Mouse (Mus musculus): Measurements from ENCODE around the gene Dhdh. TPM values are rescaled to one million over a fixed set of nuclear protein-coding genes. Genes with fewer than 3 reads are reported as not detected.
"Not testable (repeated sequence)": the region's sequence is repeated elsewhere in the genome, so short reads cannot be mapped to it uniquely, and the experiment has no call there.

Dhdh gene
- total and polyA plus RNA-seq, 2 experiments from 2014 or later, result 4.7 to 6.2 TPM

- H3K4me2 ChIP-seq (ENCODE audit: low read depth, low read length), result no peak overlapping the region
- no peak for TF ChIP-seq CTCF (IDR thresholded peaks at IDR 0.05; ENCODE audit: low read depth)
- no peak overlapping the region for H3K4me3 ChIP-seq (ENCODE audit: low read length)
- DNase-seq (ENCODE audit: low spot score) (no peak), ATAC-seq (no peak)
- H3K9me3 ChIP-seq (ENCODE audit: low read length), result no peaks in the 10 kb centered on the region
- H3K27me3 ChIP-seq (ENCODE audit: insufficient read depth, low read length), result no peaks in the 10 kb centered on the region
- peaks cover 13% of the 10 kb centered on the region for H3K36me3 ChIP-seq (ENCODE audit: insufficient read depth, low read length)
- WGBS, result 86% methylated on average over 4 of the region's 4 CpGs
- H3K9ac ChIP-seq (replicated peaks; ENCODE audit: low read length), result no peak overlapping the region
- H3K27ac ChIP-seq, result peak overlapping the region; percentile 38; the same call in 1 of the 2 replicates
- H3K4me1 ChIP-seq (ENCODE audit: insufficient read depth, low read length), result peaks cover 26% of the 10 kb centered on the region
Observed at GRCm38 (mm10) chr7:45461781-45462180, 26.8 kb downstream of the Dhdh start.

GRCm38 (mm10) chr7:45461326-45461725, 27.3 kb downstream of the Dhdh start:
- Histone ChIP-seq H3K27me3 (ENCODE audit: insufficient read depth, low read length) (no peaks in the 10 kb centered on the region), H3K4me3 (ENCODE audit: low read length) (no peak overlapping the region), H3K9me3 (ENCODE audit: low read length) (no peaks in the 10 kb centered on the region), H3K4me2 (ENCODE audit: low read depth, low read length) (no peak overlapping the region), H3K36me3 (ENCODE audit: insufficient read depth, low read length) (peaks cover 13% of the 10 kb centered on the region), H3K9ac (replicated peaks; ENCODE audit: low read length) (no peak overlapping the region), H3K27ac (peak overlapping the region; percentile 87), H3K4me1 (ENCODE audit: insufficient read depth, low read length) (peaks cover 27% of the 10 kb centered on the region)
- no peak for ATAC-seq
- TF ChIP-seq CTCF (IDR thresholded peaks at IDR 0.05; ENCODE audit: low read depth), result no peak
- 55% methylated on average over 4 of the region's 5 CpGs for WGBS
- peak; percentile 14 for DNase-seq (ENCODE audit: low spot score)

- Histone ChIP-seq H3K27ac (peak overlapping the region; percentile 87), H3K27me3 (ENCODE audit: insufficient read depth, low read length) (no peaks in the 10 kb centered on the region), H3K9ac (replicated peaks; ENCODE audit: low read length) (no peak overlapping the region), H3K36me3 (ENCODE audit: insufficient read depth, low read length) (peaks cover 13% of the 10 kb centered on the region), H3K4me3 (ENCODE audit: low read length) (no peak overlapping the region), H3K4me2 (ENCODE audit: low read depth, low read length) (no peak overlapping the region), H3K4me1 (ENCODE audit: insufficient read depth, low read length) (peaks cover 24% of the 10 kb centered on the region), H3K9me3 (ENCODE audit: low read length) (no peaks in the 10 kb centered on the region)
- no peak for TF ChIP-seq CTCF (IDR thresholded peaks at IDR 0.05; ENCODE audit: low read depth)
- no peak for ATAC-seq
- DNase-seq (ENCODE audit: low spot score), result peak; percentile 74
- WGBS, result 21% methylated on average over 13 of the region's 13 CpGs
Observed at GRCm38 (mm10) chr7:45460860-45461314, 27.7 kb downstream of the Dhdh start.

- no peak for TF ChIP-seq CTCF (IDR thresholded peaks at IDR 0.05; ENCODE audit: low read depth)
- ATAC-seq (no peak), DNase-seq (ENCODE audit: low spot score) (peak; percentile 9)
- peak overlapping the region; percentile 41; the same call in 1 of the 2 replicates for H3K9ac ChIP-seq (replicated peaks; ENCODE audit: low read length)
- H3K4me3 ChIP-seq (ENCODE audit: low read length), result peak overlapping the region; percentile 50
- no peaks in the 10 kb centered on the region for H3K27me3 ChIP-seq (ENCODE audit: insufficient read depth, low read length)
- peak overlapping the region; percentile 54 for H3K4me2 ChIP-seq (ENCODE audit: low read depth, low read length)
- H3K9me3 ChIP-seq (ENCODE audit: low read length), result no peaks in the 10 kb centered on the region
- peaks cover 19% of the 10 kb centered on the region for H3K4me1 ChIP-seq (ENCODE audit: insufficient read depth, low read length)
- peak overlapping the region; percentile 87 for H3K27ac ChIP-seq
- peaks cover 17% of the 10 kb centered on the region for H3K36me3 ChIP-seq (ENCODE audit: insufficient read depth, low read length)
- WGBS, result 67% methylated on average over 7 of the region's 7 CpGs
Observed at GRCm38 (mm10) chr7:45460377-45460776, 28.2 kb downstream of the Dhdh start.

GRCm38 (mm10) chr7:45459564-45460140, 29.0 kb downstream of the Dhdh start, which contains the start of gene Ftl1:
Gene Ftl1 (minus strand): TSS chr7:45459884.
- not testable (repeated sequence) for H3K27me3 ChIP-seq (ENCODE audit: insufficient read depth, low read length); H3K9me3 ChIP-seq (ENCODE audit: low read length)
- peak within 1 kb of the TSS; percentile 94 for H3K27ac ChIP-seq
- H3K4me2 ChIP-seq (ENCODE audit: low read depth, low read length), result peak within 1 kb of the TSS; percentile 62
- 1% methylated on average over 29 of the region's 37 CpGs for WGBS
- H3K36me3 ChIP-seq (ENCODE audit: insufficient read depth, low read length), result peaks cover 23% of the 10 kb centered on the region
- peak within 1 kb of the TSS; percentile 67 for H3K9ac ChIP-seq (replicated peaks; ENCODE audit: low read length)
- DNase-seq (ENCODE audit: low spot score), result peak; percentile 99
- H3K4me3 ChIP-seq (ENCODE audit: low read length), result peak within 1 kb of the TSS; percentile 50
- H3K4me1 ChIP-seq (ENCODE audit: insufficient read depth, low read length), result peaks cover 18% of the 10 kb centered on the region
- ATAC-seq, result peak; percentile 96

- Histone ChIP-seq H3K4me1 (ENCODE audit: insufficient read depth, low read length) (peaks cover 18% of the 10 kb centered on the region), H3K9ac (replicated peaks; ENCODE audit: low read length) (peak overlapping the region; percentile 67), H3K27ac (peak overlapping the region; percentile 94), H3K4me2 (ENCODE audit: low read depth, low read length) (peak overlapping the region; percentile 62), H3K4me3 (ENCODE audit: low read length) (peak overlapping the region; percentile 50), H3K36me3 (ENCODE audit: insufficient read depth, low read length) (peaks cover 21% of the 10 kb centered on the region), H3K27me3 (ENCODE audit: insufficient read depth, low read length) (no peaks in the 10 kb centered on the region), H3K9me3 (ENCODE audit: low read length) (no peaks in the 10 kb centered on the region)
- under 1% methylated on average over 38 of the region's 43 CpGs for WGBS
- peak; percentile 91 for DNase-seq (ENCODE audit: low spot score)
- TF ChIP-seq CTCF (IDR thresholded peaks at IDR 0.05; ENCODE audit: low read depth), result no peak
- peak; percentile 72 for ATAC-seq
Observed at GRCm38 (mm10) chr7:45458748-45459563, 29.6 kb downstream of the Dhdh start.
